Mouse (Mus musculus) monocyte, adult 5-6 weeks (primary cell): ENCODE data around the gene Fgfr2. TPM values are rescaled to one million over a fixed set of nuclear protein-coding genes. Genes with fewer than 3 reads are reported as not detected.

Source experiments
- total RNA-seq: library from RNA; stranded (forward); fragments of 200-1000, 200-491, 200-594 nt; gene quantifications from 3 replicates; pipeline ENCODE4 v1.2.3, GENCODE M21; 2017

Gene Fgfr2
- total RNA-seq, 1 experiment from 2014 or later: not detected

Other genes with a start within 250 kb of the Fgfr2 start
- 63.6 to 72.5 TPM (median 67.5 TPM) in 3 replicates for gene Zranb1, start 192.2 kb downstream of the Fgfr2 start, total RNA-seq
- 34.8 to 40.1 TPM (median 35.2 TPM) in 3 replicates for gene Ctbp2, start 1.0 kb upstream of the Fgfr2 start, total RNA-seq